Mouse (Mus musculus) liver, adult 10 weeks (tissue): ENCODE results near the gene Hipk2. TPM values are rescaled to one million over a fixed set of nuclear protein-coding genes. Genes with fewer than 3 reads are reported as not detected.

ENCODE experiments used
- polyA plus RNA-seq: library from polyadenylated mRNA; stranded (reverse); fragments of 350-450 nt; fragmentation: Illumina TruSeq; extraction: RNeasy Lipid Tissue Mini Kit (QIAGEN cat#74804); gene quantifications from one replicate; pipeline ENCODE4 v1.2.3, GENCODE M21; 2014; ENCODE audit warnings: low read depth, low replicate concordance

Hipk2 gene
- 15.7 TPM for polyA plus RNA-seq

GRCm38 (mm10) chr6:38876071-38876911 lies at the start of gene Hipk2:
Hipk2 (minus strand) TSS chr6:38876165.

GRCm38 (mm10) chr6:38875258-38876070 lies 501 bp downstream of the Hipk2 start, which contains the start of gene Tbxas1:
Tbxas1 (plus strand) TSS chr6:38875404.

GRCm38 (mm10) chr6:38662714-38663615 lies 213.0 kb downstream of the Hipk2 start, which contains the start of gene Clec2l:
Clec2l (plus strand) TSS chr6:38663069.

Other genes starting within 250 kb of the Hipk2 start
- gene Klrg2, start 238.9 kb downstream of the Hipk2 start, polyA plus RNA-seq, result not detected
- not detected for gene Clec2l, start 213.1 kb downstream of the Hipk2 start, polyA plus RNA-seq
- gene Tbxas1, start 761 bp downstream of the Hipk2 start, polyA plus RNA-seq, result 0.74 TPM
- gene Parp12, start 242.2 kb upstream of the Hipk2 start, polyA plus RNA-seq, result 37.5 TPM